Mouse (Mus musculus) megakaryocyte, embryonic 14.5 days (primary cell): ENCODE results near the gene Creld2.

Source experiments
- FLI1 ChIP-seq: IDR thresholded peaks from 2 replicates; pipeline ENCODE4 v1.6.1; 2012; ENCODE audit warnings: low read length, inconsistent platforms, mixed read lengths
- GATA1 ChIP-seq: IDR thresholded peaks from 3 replicates; pipeline ENCODE4 v1.6.1; 2012; ENCODE audit warnings: mixed read lengths, low read length, inconsistent platforms, borderline replicate concordance

DNA sequence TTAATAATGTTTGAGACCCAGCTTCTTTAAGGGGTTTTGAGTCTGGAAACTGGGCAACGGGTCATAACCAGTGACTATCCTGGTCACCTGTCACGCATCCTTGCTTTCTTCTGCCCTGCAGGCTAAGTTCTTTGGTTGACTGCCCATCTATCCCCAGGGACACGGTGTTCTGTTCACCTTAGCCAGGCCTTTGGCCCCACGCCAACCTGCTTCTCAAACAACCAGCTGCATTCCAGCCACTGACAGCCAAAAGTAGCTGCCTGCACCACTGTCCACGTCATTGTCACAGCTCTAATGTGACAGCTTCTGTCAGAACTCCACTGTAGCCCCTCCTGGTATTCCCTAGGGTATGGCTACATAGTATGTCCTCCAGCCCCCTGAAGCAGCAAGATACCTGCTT lies 12.0 kb downstream of the Creld2 start:
- no peak for TF ChIP-seq GATA1
- no peak for TF ChIP-seq FLI1
